27 mouse cellular contexts compared by ENCODE assay signal in the genomic region with DNA sequence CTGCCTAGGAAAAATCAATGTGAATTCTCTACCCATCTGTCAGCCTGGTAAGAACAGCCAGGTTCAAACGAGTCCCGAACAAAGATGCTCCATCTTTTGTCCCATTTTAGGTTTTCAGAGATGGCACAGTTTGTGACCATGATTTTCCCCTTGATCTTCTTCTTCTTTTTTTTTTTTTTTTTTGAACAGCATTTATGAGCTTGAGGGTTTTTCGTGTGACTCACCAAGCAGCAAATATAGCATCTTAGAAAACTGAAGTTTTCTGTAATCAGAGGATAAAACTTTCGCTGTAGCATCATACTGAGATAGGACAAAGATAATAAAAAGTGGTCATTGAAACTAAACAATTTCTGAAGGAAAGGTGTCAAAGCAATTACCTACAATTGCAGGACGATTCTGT.
"Had no signal": no experiment of that assay in that cellular context is flagged by ENCODE, and none has a peak within 500 bp of the region (broad histone marks: within the 10 kb centered on the region; RNA-seq: fewer than 3 reads in every experiment).

No protein-coding gene starts in this region.

- ATAC-seq: hindbrain, embryonic 16.5 days; inflammation-experienced regulatory T-cells, adult 6 months; intestine, embryonic 15.5 days; intestine, postnatal 0 days; liver, embryonic 12.5 days had no signal

- H3K27me3 ChIP-seq: heart, embryonic 13.5 days; heart, embryonic 15.5 days; hindbrain, embryonic 12.5 days; intestine, embryonic 15.5 days; limb, embryonic 13.5 days; limb, embryonic 15.5 days; liver, embryonic 12.5 days had no signal

- H3K36me3 ChIP-seq: heart, embryonic 13.5 days; heart, embryonic 15.5 days; hindbrain, embryonic 10.5 days; hindbrain, embryonic 12.5 days; intestine, embryonic 15.5 days; limb, embryonic 13.5 days; limb, embryonic 15.5 days; liver, embryonic 12.5 days had no signal

- H3K27ac ChIP-seq: heart, adult 2 months; heart, embryonic 13.5 days; heart, embryonic 15.5 days; hindbrain, embryonic 10.5 days; hindbrain, embryonic 12.5 days; hindbrain, embryonic 14.5 days; intestine, embryonic 15.5 days; limb, embryonic 13.5 days; limb, embryonic 15.5 days; liver, embryonic 12.5 days; liver, embryonic 14.5 days had no signal

- H3K4me2 ChIP-seq: heart, embryonic 11.5 days; heart, embryonic 13.5 days; heart, embryonic 15.5 days; hindbrain, embryonic 12.5 days; hindbrain, embryonic 14.5 days; intestine, embryonic 15.5 days; limb, embryonic 13.5 days; limb, embryonic 15.5 days; liver, embryonic 12.5 days had no signal

- H3K9ac ChIP-seq: heart, embryonic 13.5 days; heart, embryonic 15.5 days; hindbrain, embryonic 12.5 days; hindbrain, embryonic 14.5 days; intestine, embryonic 15.5 days; limb, embryonic 13.5 days; limb, embryonic 15.5 days; liver, embryonic 12.5 days; liver, embryonic 14.5 days had no signal

- H3K4me1 ChIP-seq: heart, embryonic 13.5 days; heart, embryonic 15.5 days; hindbrain, embryonic 10.5 days; hindbrain, embryonic 12.5 days; intestine, embryonic 15.5 days; limb, embryonic 13.5 days; limb, embryonic 15.5 days; liver, embryonic 12.5 days had no signal

- DNase-seq: gastrocnemius, postnatal 14 days; gastrocnemius, postnatal 36 days; heart, adult 2 months; heart, postnatal 14 days; heart, postnatal 36 days; kidney, adult 18-20 months; kidney, adult 8-10 months; kidney, postnatal 10 days; kidney, postnatal 25 days; kidney, postnatal 4 days; layer of hippocampus, adult 9-11 months; layer of hippocampus, postnatal 36 days; left cerebral cortex, postnatal 4 days had no signal

- H3K4me3 ChIP-seq: heart, adult 2 months; heart, embryonic 13.5 days; heart, embryonic 15.5 days; hindbrain, embryonic 10.5 days; hindbrain, embryonic 12.5 days; intestine, embryonic 15.5 days; limb, embryonic 13.5 days; limb, embryonic 15.5 days; liver, embryonic 12.5 days had no signal

- H3K9me3 ChIP-seq: heart, embryonic 13.5 days; heart, embryonic 15.5 days; hindbrain, embryonic 10.5 days; hindbrain, embryonic 12.5 days; intestine, embryonic 15.5 days; limb, embryonic 13.5 days; limb, embryonic 15.5 days; liver, embryonic 12.5 days had no signal
